Mouse (Mus musculus): ENCODE measurements at regions not wholly inside any gene's neighbourhood (a gene's known extent, or its start where the extent isn't known, plus 50 kb on each side); places are given as distances from the start of the nearest gene placed in this dataset.

GRCm38 (mm10) chr9:122534965-122535364 lies 183.6 kb downstream of the Abhd5 start:
- Histone ChIP-seq H3K9me3 (no peaks in the 10 kb centered on the region), H3K27me3 (replicated peaks) (no peaks in the 10 kb centered on the region), H3K4me3 (replicated peaks) (no peak overlapping the region), H3K4me1 (peaks cover 7% of the 10 kb centered on the region), H3K36me3 (replicated peaks; ENCODE audit: low read length) (no peaks in the 10 kb centered on the region)
- TF ChIP-seq FLI1 (IDR thresholded peaks at IDR 0.05; ENCODE audit: low read length), result no peak

DNA sequence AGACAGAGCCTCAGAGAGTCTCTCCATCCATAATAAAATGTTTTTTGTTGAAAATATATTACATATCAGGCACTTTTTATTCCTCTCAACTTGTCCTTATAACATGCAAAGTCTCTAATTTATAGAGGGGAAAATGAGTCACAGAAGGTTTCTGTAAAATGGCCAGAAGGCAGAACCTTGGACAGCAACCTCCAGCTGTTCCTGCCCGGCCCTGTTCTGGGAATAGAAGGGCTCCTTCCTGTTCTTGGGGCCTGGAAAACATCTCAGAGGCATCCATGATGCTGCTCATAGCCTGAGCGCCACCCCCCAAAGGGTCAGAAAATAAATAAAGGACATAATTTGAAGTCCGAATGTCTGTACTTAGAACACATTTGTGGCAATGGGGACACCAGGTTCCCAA lies 188.7 kb downstream of the Abhd5 start:
- TF ChIP-seq FLI1 (IDR thresholded peaks at IDR 0.05; ENCODE audit: low read length) (no peak), GATA1 (IDR thresholded peaks at IDR 0.05; ENCODE audit: borderline replicate concordance, low read length) (no peak)
- H3K27me3 ChIP-seq (replicated peaks), result no peaks in the 10 kb centered on the region
- no peak overlapping the region for H3K4me3 ChIP-seq (replicated peaks)
- no peaks in the 10 kb centered on the region for H3K9me3 ChIP-seq
- H3K4me1 ChIP-seq, result peaks cover 7% of the 10 kb centered on the region
- H3K36me3 ChIP-seq (replicated peaks; ENCODE audit: low read length), result no peaks in the 10 kb centered on the region

DNA sequence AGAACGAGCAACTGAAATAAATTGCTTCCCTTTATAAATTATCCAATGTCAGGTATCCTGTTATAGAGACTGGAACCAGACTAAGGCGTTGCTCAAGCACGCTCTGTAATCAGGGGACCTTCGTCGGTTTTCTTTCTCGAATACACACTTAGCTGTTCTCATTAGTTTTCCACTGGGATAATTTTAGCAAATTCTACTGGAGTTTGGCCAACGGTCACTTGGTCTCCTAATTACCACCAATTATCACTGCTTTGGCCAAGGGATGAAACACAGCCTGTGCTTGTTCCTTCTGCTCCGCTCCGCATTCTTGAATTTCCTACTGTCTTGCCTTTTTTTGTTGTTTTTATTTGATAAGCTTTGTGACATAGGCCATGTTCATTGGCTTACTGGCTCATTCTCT lies 191.1 kb upstream of the Topaz1 start:
- TF ChIP-seq FLI1 (IDR thresholded peaks at IDR 0.05; ENCODE audit: low read length), result no peak
- no peak for TF ChIP-seq GATA1 (IDR thresholded peaks at IDR 0.05; ENCODE audit: borderline replicate concordance, low read length)
- H3K36me3 ChIP-seq (replicated peaks; ENCODE audit: low read length), result no peaks in the 10 kb centered on the region
- peaks cover 5% of the 10 kb centered on the region for H3K27me3 ChIP-seq (replicated peaks)
- H3K9me3 ChIP-seq, result no peaks in the 10 kb centered on the region
- H3K4me1 ChIP-seq, result no peaks in the 10 kb centered on the region
- H3K4me3 ChIP-seq (replicated peaks), result no peak overlapping the region

DNA sequence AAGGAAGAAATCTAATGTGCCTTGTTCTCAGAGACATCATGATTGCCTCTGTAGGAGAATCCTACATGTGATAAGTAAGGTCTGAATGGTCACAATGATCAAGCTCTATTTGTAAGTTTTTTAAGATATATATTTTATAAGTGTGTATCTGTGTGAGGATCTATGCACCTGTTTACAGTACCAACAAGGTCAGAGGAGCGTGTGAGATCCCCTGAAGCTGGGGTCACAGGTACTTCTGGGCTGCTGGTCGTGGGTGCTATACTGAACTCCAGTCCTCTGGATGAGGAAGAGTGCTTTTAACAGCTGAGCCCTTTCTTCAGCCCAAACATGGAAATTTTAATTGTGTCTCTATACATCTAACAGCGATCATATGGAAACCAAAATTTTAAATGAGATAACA lies 181.1 kb upstream of the Topaz1 start:
- no peak for TF ChIP-seq GATA1 (IDR thresholded peaks at IDR 0.05; ENCODE audit: borderline replicate concordance, low read length)
- no peak for TF ChIP-seq FLI1 (IDR thresholded peaks at IDR 0.05; ENCODE audit: low read length)
- Histone ChIP-seq H3K4me1 (peaks cover under 1% of the 10 kb centered on the region; the same call in 1 of the 2 replicates), H3K36me3 (replicated peaks; ENCODE audit: low read length) (no peaks in the 10 kb centered on the region), H3K9me3 (0 out of 2 replicates have a peak, but pooled peaks cover 3% of the 10 kb centered on the region), H3K4me3 (replicated peaks) (no peak overlapping the region), H3K27me3 (replicated peaks) (peaks cover 60% of the 10 kb centered on the region)

- Histone ChIP-seq H3K4me3 (replicated peaks) (no peak overlapping the region), H3K27me3 (replicated peaks) (peaks cover 76% of the 10 kb centered on the region), H3K4me1 (peaks cover 17% of the 10 kb centered on the region), H3K36me3 (replicated peaks; ENCODE audit: low read length) (no peaks in the 10 kb centered on the region), H3K9me3 (0 out of 2 replicates have a peak, but pooled peaks cover 3% of the 10 kb centered on the region)
- TF ChIP-seq GATA1 (IDR thresholded peaks at IDR 0.05; ENCODE audit: borderline replicate concordance, low read length) (no peak), FLI1 (IDR thresholded peaks at IDR 0.05; ENCODE audit: low read length) (no peak)
Observed at GRCm38 (mm10) chr9:122568691-122569441, 178.3 kb upstream of the Topaz1 start.

DNA sequence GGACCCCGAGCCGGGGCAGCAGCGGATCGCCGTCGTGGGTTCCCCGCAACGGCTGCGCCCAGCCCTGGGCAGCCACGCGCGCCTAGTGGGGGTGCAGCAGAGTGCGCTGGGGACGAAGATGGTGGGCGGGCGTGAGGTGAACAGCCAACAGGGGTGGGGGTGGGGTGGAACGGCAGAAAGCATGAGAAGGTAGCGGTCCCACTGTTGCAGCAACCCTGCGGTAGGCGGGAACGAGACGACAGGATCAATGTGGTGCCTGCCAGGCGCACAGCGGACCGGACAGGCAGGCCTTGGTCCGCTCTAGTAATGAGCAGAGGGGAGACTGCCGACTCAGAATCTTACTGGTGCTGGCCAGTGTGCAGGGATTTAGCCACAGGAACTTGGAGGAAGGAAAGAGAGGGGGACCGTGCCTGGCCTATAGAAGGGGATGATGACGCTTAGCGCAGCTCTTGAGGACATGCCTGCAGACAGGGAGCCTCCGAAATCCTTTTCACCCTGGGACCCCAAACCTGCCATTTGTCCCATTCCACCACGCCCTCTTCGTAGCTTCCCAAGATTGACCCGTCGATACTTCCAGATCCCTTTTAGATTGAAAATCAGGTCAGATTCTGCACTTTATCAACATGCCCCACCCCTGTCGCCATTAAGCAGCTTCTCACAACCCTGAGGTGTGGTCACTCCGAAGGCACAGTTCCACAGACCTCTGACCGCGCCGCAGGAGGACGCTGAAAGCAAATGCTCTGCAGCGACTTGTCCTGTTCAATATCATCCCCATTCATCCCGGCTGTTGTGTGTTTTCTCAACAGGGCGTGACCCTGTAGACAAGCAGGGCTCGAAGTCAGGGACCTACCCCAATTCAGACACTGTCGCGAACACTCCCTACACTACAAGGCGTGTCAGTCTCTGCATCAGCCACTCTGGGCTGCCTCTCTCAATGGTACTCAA lies 177.4 kb upstream of the Topaz1 start:
- H3K4me3 ChIP-seq (replicated peaks), result no peak overlapping the region
- peaks cover 79% of the 10 kb centered on the region for H3K27me3 ChIP-seq (replicated peaks)
- no peak for TF ChIP-seq FLI1 (IDR thresholded peaks at IDR 0.05; ENCODE audit: low read length)
- no peak for TF ChIP-seq GATA1 (IDR thresholded peaks at IDR 0.05; ENCODE audit: borderline replicate concordance, low read length)
- no peaks in the 10 kb centered on the region for H3K36me3 ChIP-seq (replicated peaks; ENCODE audit: low read length)
- H3K9me3 ChIP-seq, result 0 out of 2 replicates have a peak, but pooled peaks cover 3% of the 10 kb centered on the region
- H3K4me1 ChIP-seq, result peaks cover 17% of the 10 kb centered on the region

DNA sequence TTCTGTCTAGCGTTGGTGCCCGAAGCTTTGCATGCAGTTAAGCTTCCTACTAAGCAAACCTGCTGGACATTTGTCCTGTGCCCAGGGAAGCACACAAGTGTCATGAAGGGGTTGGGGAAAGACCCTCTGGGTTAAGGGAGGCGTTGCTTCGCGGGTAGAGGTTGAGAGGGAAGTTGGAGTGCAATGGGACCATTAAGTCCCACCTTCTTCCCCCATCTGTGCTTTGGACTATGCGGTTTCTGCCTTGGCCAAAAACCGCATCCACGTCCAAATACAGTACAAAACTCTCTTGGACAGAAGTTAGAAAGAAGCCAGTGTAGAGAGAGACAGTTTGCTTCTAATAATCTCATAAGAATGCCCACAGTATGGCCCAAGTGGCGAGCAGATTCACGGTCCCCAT lies 176.1 kb upstream of the Topaz1 start:
- peaks cover 17% of the 10 kb centered on the region for H3K4me1 ChIP-seq
- H3K9me3 ChIP-seq, result 0 out of 2 replicates have a peak, but pooled peaks cover 3% of the 10 kb centered on the region
- H3K36me3 ChIP-seq (replicated peaks; ENCODE audit: low read length), result no peaks in the 10 kb centered on the region
- peak overlapping the region; percentile 42 for H3K4me3 ChIP-seq (replicated peaks)
- TF ChIP-seq GATA1 (IDR thresholded peaks at IDR 0.05; ENCODE audit: borderline replicate concordance, low read length) (no peak), FLI1 (IDR thresholded peaks at IDR 0.05; ENCODE audit: low read length) (no peak)
- peaks cover 85% of the 10 kb centered on the region for H3K27me3 ChIP-seq (replicated peaks)

GRCm38 (mm10) chr9:122571402-122572059 lies 175.6 kb upstream of the Topaz1 start:
- H3K27me3 ChIP-seq (replicated peaks), result peaks cover 84% of the 10 kb centered on the region
- H3K4me3 ChIP-seq (replicated peaks), result peak overlapping the region; percentile 42
- TF ChIP-seq GATA1 (IDR thresholded peaks at IDR 0.05; ENCODE audit: borderline replicate concordance, low read length) (no peak), FLI1 (IDR thresholded peaks at IDR 0.05; ENCODE audit: low read length) (no peak)
- peaks cover 17% of the 10 kb centered on the region for H3K4me1 ChIP-seq
- no peaks in the 10 kb centered on the region for H3K36me3 ChIP-seq (replicated peaks; ENCODE audit: low read length)
- H3K9me3 ChIP-seq, result 0 out of 2 replicates have a peak, but pooled peaks cover 3% of the 10 kb centered on the region

- Histone ChIP-seq H3K36me3 (replicated peaks; ENCODE audit: low read length) (no peaks in the 10 kb centered on the region), H3K4me1 (peaks cover 17% of the 10 kb centered on the region), H3K4me3 (replicated peaks) (peak overlapping the region; percentile 62), H3K9me3 (0 out of 2 replicates have a peak, but pooled peaks cover 3% of the 10 kb centered on the region), H3K27me3 (replicated peaks) (peaks cover 82% of the 10 kb centered on the region)
- TF ChIP-seq FLI1 (IDR thresholded peaks at IDR 0.05; ENCODE audit: low read length), result no peak
- TF ChIP-seq GATA1 (IDR thresholded peaks at IDR 0.05; ENCODE audit: borderline replicate concordance, low read length), result no peak
Observed at GRCm38 (mm10) chr9:122572060-122572835, 174.9 kb upstream of the Topaz1 start.

All from megakaryocyte, embryonic 14.5 days (primary cell).